Mouse (Mus musculus) hindbrain, embryonic 11.5 days (tissue): ENCODE measurements around the gene Prcd. TPM values are rescaled to one million over a fixed set of nuclear protein-coding genes. Genes with fewer than 3 reads are reported as not detected.
"Not testable (repeated sequence)": the region's sequence is repeated elsewhere in the genome, so short reads cannot be mapped to it uniquely, and the experiment has no call there.

Experiments used
- ATAC-seq: fragments of 200-750 bp; cut with Nextera tagmentation; 2 replicates; pipeline ENCODE4 v1.8.0; 2017; ENCODE audit warnings: mild to moderate bottlenecking, moderate TSS enrichment, moderate library complexity; ENCODE audit not compliant: low FRiP score
- DNase-seq: peaks from one replicate; pipeline ENCODE4 v3.0.0-alpha.2; 2015; ENCODE audit warnings: low spot score
- H3K27ac ChIP-seq: fragments of 300-500 bp; sonication (generic); 2 replicates; pipeline ENCODE4 v1.5.1; 2014; ENCODE audit warnings: mild to moderate bottlenecking, low read depth, low read length
- H3K27me3 ChIP-seq: fragments of 300-500 bp; sonication (generic); 2 replicates; pipeline ENCODE4 v1.6.1; 2014; ENCODE audit warnings: mild to moderate bottlenecking, low read length, moderate library complexity, mixed read lengths; ENCODE audit not compliant: control insufficient read depth, insufficient read depth
- H3K36me3 ChIP-seq: fragments of 300-500 bp; sonication (generic); 2 replicates; pipeline ENCODE4 v1.6.1; 2014; ENCODE audit warnings: mild to moderate bottlenecking, low read length, moderate library complexity, mixed read lengths; ENCODE audit not compliant: control insufficient read depth, insufficient read depth
- H3K4me1 ChIP-seq: fragments of 300-500 bp; sonication (generic); replicated peaks from 2 replicates; pipeline ENCODE4 v1.6.1; 2014; ENCODE audit warnings: low read length, mixed read lengths; ENCODE audit not compliant: control insufficient read depth, insufficient read depth
- H3K4me2 ChIP-seq: fragments of 300-500 bp; sonication (generic); replicated peaks from 2 replicates; pipeline ENCODE4 v1.6.1; 2014; ENCODE audit warnings: mild to moderate bottlenecking, low read depth, low read length
- H3K4me3 ChIP-seq: fragments of 300-500 bp; sonication (generic); 2 replicates; pipeline ENCODE4 v1.5.1; 2014; ENCODE audit warnings: low read depth, low read length
- H3K9ac ChIP-seq: fragments of 300-500 bp; sonication (generic); 2 replicates; pipeline ENCODE4 v1.6.1; 2014; ENCODE audit warnings: low read depth, low read length
- H3K9me3 ChIP-seq: fragments of 300-500 bp; sonication (generic); 2 replicates; pipeline ENCODE4 v1.6.1; 2016; ENCODE audit warnings: low read length; ENCODE audit not compliant: control insufficient read depth
- WGBS: fragments of 180-500 bp; shearing (Covaris S2); extraction: QIAGEN DNeasy Blood & Tissue Kit; methylation state at CpG from one replicate; pipeline ENCODE4 v1.1.7; 2014; 5-methylcytosine and 5-hydroxymethylcytosine counted together
- polyA plus RNA-seq: library from polyadenylated mRNA; unstranded; fragments of >200 nt; fragmentation: Nextera tagmentation; extraction: Ambion mirVana; gene quantifications from 2 replicates; pipeline ENCODE4 v1.2.1, GENCODE M21; 2014

Gene Prcd
- 0.32 and 0.43 TPM in 2 replicates for polyA plus RNA-seq

- Histone ChIP-seq H3K4me1 (peaks cover 2% of the 10 kb centered on the region; the same call in 1 of the 2 replicates), H3K27me3 (peaks cover 29% of the 10 kb centered on the region), H3K36me3 (no peaks in the 10 kb centered on the region), H3K4me3 (peak within 1 kb of the TSS; percentile 32), H3K9me3 (no peaks in the 10 kb centered on the region), H3K9ac (peak within 1 kb of the TSS; percentile 32; the same call in 1 of the 2 replicates), H3K4me2 (peak within 1 kb of the TSS; percentile 64), H3K27ac (no peak within 1 kb of the TSS)
- ATAC-seq (no peak), DNase-seq (no peak)
- 6% methylated on average over 10 of the region's 10 CpGs for WGBS
Measured at GRCm38 (mm10) chr11:116653234-116653633, at the start of gene Prcd. Gene Prcd, plus strand, starts transcription at chr11:116653534.

GRCm38 (mm10) chr11:116604097-116604496 lies 49.2 kb upstream of the Prcd start:
- Histone ChIP-seq H3K36me3 (no peaks in the 10 kb centered on the region), H3K4me3 (no peak overlapping the region), H3K9ac (no peak overlapping the region), H3K4me2 (no peak overlapping the region), H3K27me3 (no peaks in the 10 kb centered on the region), H3K9me3 (no peaks in the 10 kb centered on the region), H3K27ac (no peak overlapping the region), H3K4me1 (no peaks in the 10 kb centered on the region)
- DNase-seq, result no peak
- 87% methylated on average over 12 of the region's 12 CpGs for WGBS
- no peak for ATAC-seq

GRCm38 (mm10) chr11:116607717-116608116 lies 45.6 kb upstream of the Prcd start:
- Histone ChIP-seq H3K36me3 (no peaks in the 10 kb centered on the region), H3K27me3 (no peaks in the 10 kb centered on the region), H3K4me2 (no peak overlapping the region), H3K4me1 (no peaks in the 10 kb centered on the region), H3K9me3 (no peaks in the 10 kb centered on the region), H3K9ac (no peak overlapping the region), H3K27ac (no peak overlapping the region), H3K4me3 (no peak overlapping the region)
- WGBS, result 89% methylated on average over 3 of the region's 3 CpGs
- DNase-seq (no peak), ATAC-seq (no peak)

DNA sequence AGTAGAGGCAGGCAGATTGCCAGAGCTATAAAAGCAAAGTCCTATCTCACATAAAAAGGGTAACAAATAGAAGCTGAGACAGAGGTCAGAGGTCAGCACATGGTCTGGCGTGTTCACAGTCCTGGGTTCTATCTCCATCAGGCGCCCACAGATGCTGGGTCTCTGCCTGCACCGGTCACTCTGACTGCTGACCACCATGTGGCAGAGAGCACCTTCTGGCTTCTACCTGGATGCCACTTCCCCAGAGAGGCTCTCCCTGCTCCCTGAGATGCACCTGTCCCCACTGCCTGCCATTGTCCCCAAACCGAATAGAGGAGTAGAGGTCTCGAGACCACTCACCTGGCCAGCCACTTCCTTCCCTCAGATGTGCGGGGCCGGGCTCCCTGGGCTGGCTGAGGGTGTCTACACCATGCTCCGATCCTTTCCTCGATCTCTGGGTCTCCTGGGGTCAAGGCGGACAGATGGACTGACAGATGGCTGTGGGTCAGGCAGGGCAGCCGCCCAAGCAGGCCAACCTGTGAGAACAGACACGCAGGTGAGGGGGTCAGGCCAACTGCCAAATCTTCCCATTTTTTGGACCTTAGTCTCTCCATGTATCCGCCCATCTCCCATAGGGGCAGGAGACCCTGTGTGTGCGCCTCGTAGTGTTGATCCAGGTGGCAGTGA lies 43.2 kb upstream of the Prcd start:
- no peaks in the 10 kb centered on the region for H3K9me3 ChIP-seq
- no peaks in the 10 kb centered on the region for H3K27me3 ChIP-seq
- H3K36me3 ChIP-seq, result no peaks in the 10 kb centered on the region
- no peak overlapping the region for H3K4me2 ChIP-seq
- H3K4me1 ChIP-seq, result no peaks in the 10 kb centered on the region
- no peak overlapping the region for H3K9ac ChIP-seq
- ATAC-seq (no peak), DNase-seq (no peak)
- H3K27ac ChIP-seq, result no peak overlapping the region
- no peak overlapping the region for H3K4me3 ChIP-seq
- 84% methylated on average over 15 of the region's 15 CpGs for WGBS

DNA sequence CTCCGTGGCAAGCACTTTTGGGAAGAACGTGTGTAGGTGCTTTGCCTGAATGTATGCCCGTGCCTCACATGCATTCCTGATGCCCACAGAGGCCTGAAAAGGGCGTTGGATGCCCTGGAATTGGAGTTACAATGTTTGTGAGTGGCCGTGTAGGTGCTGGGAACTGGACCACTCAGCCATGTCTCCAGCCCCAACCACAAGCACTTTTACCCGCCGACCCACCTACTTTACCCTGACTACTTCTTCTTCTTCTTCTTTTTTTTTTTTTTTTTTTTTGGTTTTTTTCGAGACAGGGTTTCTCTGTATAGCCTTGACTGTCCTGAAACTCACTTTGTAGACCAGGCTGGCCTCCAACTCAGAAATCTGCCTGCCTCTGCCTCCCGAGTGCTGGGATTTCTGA lies 42.2 kb upstream of the Prcd start:
- not testable (repeated sequence) for DNase-seq, H3K9ac ChIP-seq, H3K4me1 ChIP-seq, H3K36me3 ChIP-seq, H3K27ac ChIP-seq, H3K4me3 ChIP-seq, H3K27me3 ChIP-seq, ATAC-seq, H3K9me3 ChIP-seq, H3K4me2 ChIP-seq
- WGBS, result 87% methylated on average over 9 of the region's 9 CpGs

- no peaks in the 10 kb centered on the region for H3K27me3 ChIP-seq
- no peak overlapping the region for H3K27ac ChIP-seq
- no peaks in the 10 kb centered on the region for H3K9me3 ChIP-seq
- no peak overlapping the region for H3K4me2 ChIP-seq
- 92% methylated on average over 9 of the region's 9 CpGs for WGBS
- no peaks in the 10 kb centered on the region for H3K36me3 ChIP-seq
- ATAC-seq (no peak), DNase-seq (no peak)
- H3K4me1 ChIP-seq, result no peaks in the 10 kb centered on the region
- no peak overlapping the region for H3K4me3 ChIP-seq
- H3K9ac ChIP-seq, result no peak overlapping the region
Measured at GRCm38 (mm10) chr11:116611883-116612282, 41.5 kb upstream of the Prcd start.

DNA sequence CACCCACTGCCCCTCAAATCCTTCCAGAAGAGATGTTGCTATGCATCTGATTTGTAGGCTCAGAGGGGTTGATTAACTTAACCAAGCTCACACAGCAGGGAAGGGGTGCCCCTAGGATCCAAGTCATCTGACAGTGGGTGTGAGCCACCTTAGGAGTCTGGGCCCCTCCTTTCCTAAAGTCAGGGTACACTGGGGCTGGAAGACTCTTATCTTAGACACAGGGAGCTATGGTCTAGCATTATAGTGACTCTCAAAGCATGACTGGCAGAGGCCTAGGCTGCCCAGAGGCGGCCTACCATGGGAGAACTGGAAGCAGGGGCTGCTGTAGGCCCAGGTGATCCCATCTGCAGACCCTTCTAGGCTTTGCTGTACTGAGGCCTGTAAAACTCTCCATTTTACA lies 40.8 kb upstream of the Prcd start:
- no peak for DNase-seq
- Histone ChIP-seq H3K4me1 (no peaks in the 10 kb centered on the region), H3K9ac (no peak overlapping the region), H3K9me3 (no peaks in the 10 kb centered on the region), H3K27ac (no peak overlapping the region; the same call in 1 of the 2 replicates), H3K27me3 (no peaks in the 10 kb centered on the region), H3K4me3 (no peak overlapping the region), H3K36me3 (no peaks in the 10 kb centered on the region), H3K4me2 (no peak overlapping the region)
- 91% methylated on average over 1 of the region's 1 CpGs for WGBS
- no peak for ATAC-seq

- 88% methylated on average over 6 of the region's 6 CpGs for WGBS
- Histone ChIP-seq H3K9me3 (no peaks in the 10 kb centered on the region), H3K4me3 (no peak overlapping the region), H3K27ac (no peak overlapping the region), H3K9ac (no peak overlapping the region), H3K4me2 (no peak overlapping the region), H3K27me3 (no peaks in the 10 kb centered on the region), H3K36me3 (no peaks in the 10 kb centered on the region), H3K4me1 (no peaks in the 10 kb centered on the region)
- ATAC-seq (no peak), DNase-seq (no peak)
Measured at GRCm38 (mm10) chr11:116613234-116613633, 40.1 kb upstream of the Prcd start.

GRCm38 (mm10) chr11:116615735-116616437 lies 37.4 kb upstream of the Prcd start:
- DNase-seq, result no peak
- H3K4me3 ChIP-seq, result no peak overlapping the region
- WGBS, result 62% methylated on average over 15 of the region's 15 CpGs

More at GRCm38 (mm10) chr11:116615735-116616437, 37.4 kb upstream of the Prcd start:
- no peak overlapping the region for H3K4me2 ChIP-seq
- no peak overlapping the region for H3K9ac ChIP-seq
- no peak for ATAC-seq
- no peaks in the 10 kb centered on the region for H3K9me3 ChIP-seq
- no peaks in the 10 kb centered on the region for H3K4me1 ChIP-seq
- H3K36me3 ChIP-seq, result no peaks in the 10 kb centered on the region
- H3K27ac ChIP-seq, result no peak overlapping the region
- no peaks in the 10 kb centered on the region for H3K27me3 ChIP-seq
